Mouse (Mus musculus) liver, embryonic 13.5 days (tissue): ENCODE measurements around the gene Tvp23a. TPM values are rescaled to one million over a fixed set of nuclear protein-coding genes. Genes with fewer than 3 reads are reported as not detected.

Source experiments
- ATAC-seq: fragments of 200-750 bp; cut with Nextera tagmentation; 2 replicates; pipeline ENCODE4 v1.8.0; 2017; ENCODE audit warnings: low read depth, mild to moderate bottlenecking, moderate number of reproducible peaks, moderate library complexity
- DNase-seq: peaks from one replicate; pipeline ENCODE4 v3.0.0; 2022
- H3K27ac ChIP-seq: fragments of 300-500 bp; sonication (generic); 2 replicates; pipeline ENCODE4 v1.5.1; 2015; ENCODE audit warnings: moderate library complexity, mild to moderate bottlenecking, inconsistent platforms
- H3K27me3 ChIP-seq: fragments of 300-500 bp; sonication (generic); 2 replicates; pipeline ENCODE4 v1.6.1; 2015; ENCODE audit warnings: mild to moderate bottlenecking, inconsistent platforms
- H3K36me3 ChIP-seq: fragments of 300-500 bp; sonication (generic); 2 replicates; pipeline ENCODE4 v1.6.1; 2015; ENCODE audit warnings: mild to moderate bottlenecking, inconsistent platforms
- H3K4me1 ChIP-seq: fragments of 300-500 bp; sonication (generic); replicated peaks from 2 replicates; pipeline ENCODE4 v1.6.1; 2015; ENCODE audit warnings: inconsistent platforms
- H3K4me2 ChIP-seq: fragments of 300-500 bp; sonication (generic); 2 replicates; pipeline ENCODE4 v1.6.1; 2015; ENCODE audit warnings: inconsistent platforms, mild to moderate bottlenecking, moderate library complexity
- H3K4me3 ChIP-seq: fragments of 300-500 bp; sonication (generic); replicated peaks from 2 replicates; pipeline ENCODE4 v1.5.1; 2015; ENCODE audit warnings: mild to moderate bottlenecking, inconsistent platforms
- H3K9ac ChIP-seq: fragments of 300-500 bp; sonication (generic); 2 replicates; pipeline ENCODE4 v1.6.1; 2015; ENCODE audit warnings: mild to moderate bottlenecking, inconsistent platforms
- H3K9me3 ChIP-seq: fragments of 300-500 bp; sonication (generic); replicated peaks from 2 replicates; pipeline ENCODE4 v1.6.1; 2016; ENCODE audit warnings: inconsistent platforms
- WGBS: fragments of 180-500 bp; shearing (Covaris S2); methylation state at CpG from one replicate; pipeline ENCODE4 v1.1.7; 2015; ENCODE audit not compliant: insufficient replicate concordance; 5-methylcytosine and 5-hydroxymethylcytosine counted together
- polyA plus RNA-seq: library from polyadenylated mRNA; unstranded; fragments of >200 nt; fragmentation: Nextera tagmentation; extraction: Ambion mirVana; gene quantifications from 2 replicates; pipeline ENCODE4 v1.2.1, GENCODE M21; 2015

The Tvp23a gene
- polyA plus RNA-seq, 1 experiment from 2014 or later: 0.81 TPM

- H3K4me2 ChIP-seq: no peak overlapping the region; the same call in 1 of the 2 replicates
- H3K4me3 ChIP-seq: no peak overlapping the region
- WGBS: 86% methylated on average over 6 of the region's 6 CpGs
- no peaks in the 10 kb centered on the region for H3K9me3 ChIP-seq
- peak overlapping the region; percentile 41; the same call in 1 of the 2 replicates for H3K27ac ChIP-seq
- ATAC-seq (peak; percentile 47), DNase-seq (peak; percentile 49)
- 0 out of 2 replicates have a peak overlapping the region, but pooled peaks have one; percentile 5 for H3K9ac ChIP-seq
- H3K4me1 ChIP-seq: peaks cover 35% of the 10 kb centered on the region
- no peaks in the 10 kb centered on the region for H3K36me3 ChIP-seq
- no peaks in the 10 kb centered on the region; the same call in 1 of the 2 replicates for H3K27me3 ChIP-seq
Measured at GRCm38 (mm10) chr16:10388634-10389365, 58.4 kb downstream of the Tvp23a start.

- H3K9ac ChIP-seq: peak overlapping the region; percentile 36; the same call in 1 of the 2 replicates
- DNase-seq: no peak
- ATAC-seq: no peak
- peak overlapping the region; percentile 74; the same call in 1 of the 2 replicates for H3K4me2 ChIP-seq
- no peaks in the 10 kb centered on the region for H3K36me3 ChIP-seq
- H3K4me3 ChIP-seq: 0 out of 2 replicates have a peak overlapping the region, but pooled peaks have one; percentile 3
- peak overlapping the region; percentile 62 for H3K27ac ChIP-seq
- H3K27me3 ChIP-seq: peaks cover 9% of the 10 kb centered on the region; the same call in 1 of the 2 replicates
- H3K9me3 ChIP-seq: no peaks in the 10 kb centered on the region
- 77% methylated on average over 12 of the region's 12 CpGs for WGBS
- peaks cover 43% of the 10 kb centered on the region for H3K4me1 ChIP-seq
Measured at GRCm38 (mm10) chr16:10385261-10385660, 61.9 kb downstream of the Tvp23a start.

GRCm38 (mm10) chr16:10384544-10384943, 62.6 kb downstream of the Tvp23a start:
- peak; percentile 76 for ATAC-seq

GRCm38 (mm10) chr16:10384060-10384497, 63.1 kb downstream of the Tvp23a start:
- peak overlapping the region; percentile 89 for H3K27ac ChIP-seq
- H3K9ac ChIP-seq: peak overlapping the region; percentile 66

More at GRCm38 (mm10) chr16:10384544-10384943, 62.6 kb downstream of the Tvp23a start:
- Histone ChIP-seq H3K4me2 (peak overlapping the region; percentile 74), H3K36me3 (no peaks in the 10 kb centered on the region), H3K9me3 (no peaks in the 10 kb centered on the region), H3K27ac (peak overlapping the region; percentile 89), H3K27me3 (peaks cover 9% of the 10 kb centered on the region; the same call in 1 of the 2 replicates), H3K4me3 (peak overlapping the region; percentile 47), H3K9ac (peak overlapping the region; percentile 36), H3K4me1 (peaks cover 43% of the 10 kb centered on the region)
- 36% methylated on average over 3 of the region's 3 CpGs for WGBS
- DNase-seq: peak; percentile 29

GRCm38 (mm10) chr16:10379531-10379930, 67.6 kb downstream of the Tvp23a start:
- Histone ChIP-seq H3K27me3 (peaks cover 15% of the 10 kb centered on the region; the same call in 1 of the 2 replicates), H3K4me3 (no peak overlapping the region), H3K4me1 (peaks cover 19% of the 10 kb centered on the region), H3K36me3 (no peaks in the 10 kb centered on the region), H3K9ac (no peak overlapping the region), H3K27ac (no peak overlapping the region), H3K9me3 (no peaks in the 10 kb centered on the region), H3K4me2 (no peak overlapping the region)
- ATAC-seq: no peak
- no peak for DNase-seq
- 55% methylated on average over 2 of the region's 2 CpGs for WGBS

More at GRCm38 (mm10) chr16:10384060-10384497, 63.1 kb downstream of the Tvp23a start:
- Histone ChIP-seq H3K36me3 (no peaks in the 10 kb centered on the region), H3K4me3 (peak overlapping the region; percentile 47), H3K4me2 (peak overlapping the region; percentile 74), H3K9me3 (no peaks in the 10 kb centered on the region), H3K4me1 (peaks cover 43% of the 10 kb centered on the region), H3K27me3 (peaks cover 9% of the 10 kb centered on the region; the same call in 1 of the 2 replicates)
- peak; percentile 75 for DNase-seq
- peak; percentile 99 for ATAC-seq
- WGBS: 4% methylated on average over 8 of the region's 8 CpGs

- DNase-seq: no peak
- peaks cover 15% of the 10 kb centered on the region; the same call in 1 of the 2 replicates for H3K27me3 ChIP-seq
- ATAC-seq: 0 out of 2 replicates have a peak, but pooled peaks have one; percentile 15
- no peak overlapping the region for H3K4me3 ChIP-seq
- H3K27ac ChIP-seq: no peak overlapping the region
- H3K4me1 ChIP-seq: no peaks in the 10 kb centered on the region
- no peak overlapping the region for H3K9ac ChIP-seq
- 31% methylated on average over 1 of the region's 1 CpGs for WGBS
- no peaks in the 10 kb centered on the region for H3K9me3 ChIP-seq
- no peak overlapping the region for H3K4me2 ChIP-seq
- H3K36me3 ChIP-seq: no peaks in the 10 kb centered on the region
Measured at GRCm38 (mm10) chr16:10377286-10377685, 69.9 kb downstream of the Tvp23a start.

- Histone ChIP-seq H3K4me3 (no peak overlapping the region), H3K4me2 (peak overlapping the region; percentile 24; the same call in 1 of the 2 replicates), H3K4me1 (no peaks in the 10 kb centered on the region), H3K27me3 (peaks cover 9% of the 10 kb centered on the region; the same call in 1 of the 2 replicates), H3K9me3 (no peaks in the 10 kb centered on the region), H3K9ac (no peak overlapping the region), H3K36me3 (no peaks in the 10 kb centered on the region), H3K27ac (no peak overlapping the region)
- DNase-seq (no peak), ATAC-seq (no peak)
- 32% methylated on average over 13 of the region's 13 CpGs for WGBS
Measured at GRCm38 (mm10) chr16:10374254-10375011, 72.7 kb downstream of the Tvp23a start.

GRCm38 (mm10) chr16:10372372-10372771, 74.8 kb downstream of the Tvp23a start:
- Histone ChIP-seq H3K4me2 (no peak overlapping the region), H3K4me1 (no peaks in the 10 kb centered on the region), H3K36me3 (no peaks in the 10 kb centered on the region), H3K27me3 (peaks cover 5% of the 10 kb centered on the region; the same call in 1 of the 2 replicates), H3K4me3 (no peak overlapping the region), H3K9me3 (no peaks in the 10 kb centered on the region), H3K27ac (no peak overlapping the region), H3K9ac (no peak overlapping the region)
- WGBS: 68% methylated on average over 4 of the region's 4 CpGs
- no peak for ATAC-seq
- no peak for DNase-seq

Other genes starting within 250 kb of the Tvp23a start
- gene Emp2, start 133.4 kb downstream of the Tvp23a start, polyA plus RNA-seq: 4.4 and 5.5 TPM in 2 replicates
- 0.08 and 0.15 TPM in 2 replicates for gene Tekt5, start 51.9 kb downstream of the Tvp23a start, polyA plus RNA-seq
- 41.0 and 44.8 TPM in 2 replicates for gene Nubp1, start 35.4 kb downstream of the Tvp23a start, polyA plus RNA-seq
- 0.02 and 0.05 TPM in 2 replicates for gene Ciita, start 32.7 kb upstream of the Tvp23a start, polyA plus RNA-seq
- gene Dexi, start 95.7 kb upstream of the Tvp23a start, polyA plus RNA-seq: 3.0 and 3.5 TPM in 2 replicates
- 12.8 and 14.1 TPM in 2 replicates for gene Clec16a, start 98.0 kb upstream of the Tvp23a start, polyA plus RNA-seq